Mouse (Mus musculus): Measurements from ENCODE around the gene Pmepa1. TPM values are rescaled to one million over a fixed set of nuclear protein-coding genes. Genes with fewer than 3 reads are reported as not detected.

Pmepa1 gene
- total and polyA plus RNA-seq, 3 experiments: not detected

DNA sequence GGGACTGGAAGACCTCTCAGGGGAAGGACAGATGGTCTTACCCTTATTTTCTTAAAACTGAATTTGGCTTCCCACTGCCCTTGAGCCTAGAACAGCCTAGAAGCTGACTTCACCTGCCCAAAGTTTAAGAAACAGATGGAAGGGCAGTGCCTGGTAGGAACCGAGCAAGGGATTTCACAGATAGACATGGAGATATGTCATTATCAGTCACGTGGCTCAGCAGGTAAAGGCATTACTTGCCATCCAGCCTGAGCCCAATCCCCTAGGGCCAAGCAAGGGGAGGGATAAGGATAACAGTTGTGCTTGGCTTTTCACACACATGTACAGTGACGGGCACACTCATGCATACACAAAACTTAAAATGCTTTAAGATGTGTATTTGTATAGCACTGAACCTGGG lies 8.8 kb downstream of the Pmepa1 start:
- TF ChIP-seq GATA1 (IDR thresholded peaks at IDR 0.05; ENCODE audit: low read depth, low read length) (no peak), NRF1 (IDR thresholded peaks at IDR 0.05; ENCODE audit: insufficient read depth, low read depth, low read length, poor library complexity, severe bottlenecking) (no peak), RCOR1 (IDR thresholded peaks at IDR 0.05; ENCODE audit: low read depth, low read length) (no peak), MAFK (IDR thresholded peaks at IDR 0.05; ENCODE audit: borderline replicate concordance, low read depth, low read length) (no peak), JUND (IDR thresholded peaks at IDR 0.05; ENCODE audit: low read depth, low read length) (no peak), SIN3A (IDR thresholded peaks at IDR 0.05; ENCODE audit: low read length) (no peak), UBTF (IDR thresholded peaks at IDR 0.05; ENCODE audit: borderline replicate concordance, insufficient read depth, low read depth, low read length) (no peak), USF1 (IDR thresholded peaks at IDR 0.05; ENCODE audit: low read depth, low read length) (no peak), CHD1 (IDR thresholded peaks at IDR 0.05; ENCODE audit: low read depth, low read length) (no peak), ZMIZ1 (IDR thresholded peaks at IDR 0.05; ENCODE audit: low read depth, low read length) (no peak)

DNA sequence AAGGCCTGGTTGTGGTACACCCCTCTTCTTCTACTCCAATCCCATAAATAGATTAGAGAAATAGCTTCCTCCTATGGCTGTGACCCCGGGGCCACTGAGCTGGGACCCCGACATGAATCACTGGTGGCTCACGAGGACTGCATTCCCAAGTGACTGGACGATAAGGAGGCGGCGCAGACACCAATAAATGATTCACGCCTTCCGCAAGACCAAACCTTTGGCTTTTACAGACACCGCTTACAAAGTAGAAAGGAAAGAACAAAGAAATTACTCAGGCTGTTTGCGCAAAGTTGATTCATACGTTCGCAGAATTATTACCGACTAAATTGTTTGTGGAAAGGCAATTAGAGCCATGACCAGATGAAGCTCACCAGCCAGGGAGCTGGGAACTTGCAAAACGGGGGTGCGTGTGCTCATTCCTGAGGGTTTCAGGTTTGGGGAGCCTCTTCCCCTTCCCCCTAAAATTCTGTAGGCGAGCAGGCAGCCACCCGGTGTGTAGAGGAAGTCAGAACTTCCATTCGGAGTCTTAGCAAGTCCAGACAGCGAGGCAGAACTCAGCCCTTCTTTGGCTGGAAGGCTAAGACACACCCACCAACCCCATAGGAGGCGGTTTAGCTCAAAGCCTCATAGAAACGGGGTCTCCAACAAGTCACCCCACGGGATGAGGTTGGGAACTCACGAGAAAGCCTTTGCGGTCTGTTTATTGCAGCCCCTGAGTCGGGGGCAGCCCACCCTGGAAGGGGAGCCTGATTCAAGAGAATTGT lies 9.8 kb downstream of the Pmepa1 start:
- no peak overlapping the region for H3K9ac ChIP-seq (ENCODE audit: control insufficient read depth, low read depth, low read length, poor library complexity, severe bottlenecking)
- H3K4me3 ChIP-seq (ENCODE audit: control insufficient read depth in 1 of 2, insufficient read depth in 1 of 2, low read depth in 2 of 2, low read length in 2 of 2): no peak overlapping the region
- H3K36me3 ChIP-seq (ENCODE audit: control insufficient read depth in 1 of 2, insufficient read depth in 2 of 2, low read length in 2 of 2): no peaks in the 10 kb centered on the region
- no peak overlapping the region for H3K27ac ChIP-seq (ENCODE audit: control insufficient read depth, low read depth, low read length)
- H3K79me2 ChIP-seq (ENCODE audit: control insufficient read depth, insufficient read depth, low read length, poor library complexity): no peaks in the 10 kb centered on the region
- no peaks in the 10 kb centered on the region for H3K27me3 ChIP-seq (ENCODE audit: control insufficient read depth in 1 of 2, insufficient read depth in 2 of 2, low read length in 2 of 2)
- no peaks in the 10 kb centered on the region for H3K9me3 ChIP-seq (replicated peaks; ENCODE audit: insufficient read depth, low read length)
- H3K4me1 ChIP-seq (ENCODE audit: control insufficient read depth in 1 of 2, insufficient read depth in 2 of 2, low read length in 2 of 2): no peaks in the 10 kb centered on the region
- DNase-seq (ENCODE audit: low read depth, low spot score): no peak
- TF ChIP-seq GATA1 (IDR thresholded peaks at IDR 0.05; ENCODE audit: low read depth, low read length): no peak

More for the DNA sequence above, 8.8 kb downstream of the Pmepa1 start:
- Histone ChIP-seq H3K27ac (ENCODE audit: control insufficient read depth, low read depth, low read length) (no peak overlapping the region), H3K79me2 (ENCODE audit: control insufficient read depth, insufficient read depth, low read length, poor library complexity) (no peaks in the 10 kb centered on the region), H3K4me3 (ENCODE audit: control insufficient read depth in 1 of 2, insufficient read depth in 1 of 2, low read depth in 2 of 2, low read length in 2 of 2) (no peak overlapping the region), H3K9ac (ENCODE audit: control insufficient read depth, low read depth, low read length, poor library complexity, severe bottlenecking) (no peak overlapping the region), H3K36me3 (ENCODE audit: control insufficient read depth in 1 of 2, insufficient read depth in 2 of 2, low read length in 2 of 2) (no peaks in the 10 kb centered on the region), H3K27me3 (ENCODE audit: control insufficient read depth in 1 of 2, insufficient read depth in 2 of 2, low read length in 2 of 2) (no peaks in the 10 kb centered on the region; a peak in 1 of 4 replicates), H3K9me3 (replicated peaks; ENCODE audit: insufficient read depth, low read length) (no peaks in the 10 kb centered on the region), H3K4me1 (ENCODE audit: control insufficient read depth in 1 of 2, insufficient read depth in 2 of 2, low read length in 2 of 2) (no peaks in the 10 kb centered on the region)
- no peak for DNase-seq (ENCODE audit: low read depth, low spot score)

DNA sequence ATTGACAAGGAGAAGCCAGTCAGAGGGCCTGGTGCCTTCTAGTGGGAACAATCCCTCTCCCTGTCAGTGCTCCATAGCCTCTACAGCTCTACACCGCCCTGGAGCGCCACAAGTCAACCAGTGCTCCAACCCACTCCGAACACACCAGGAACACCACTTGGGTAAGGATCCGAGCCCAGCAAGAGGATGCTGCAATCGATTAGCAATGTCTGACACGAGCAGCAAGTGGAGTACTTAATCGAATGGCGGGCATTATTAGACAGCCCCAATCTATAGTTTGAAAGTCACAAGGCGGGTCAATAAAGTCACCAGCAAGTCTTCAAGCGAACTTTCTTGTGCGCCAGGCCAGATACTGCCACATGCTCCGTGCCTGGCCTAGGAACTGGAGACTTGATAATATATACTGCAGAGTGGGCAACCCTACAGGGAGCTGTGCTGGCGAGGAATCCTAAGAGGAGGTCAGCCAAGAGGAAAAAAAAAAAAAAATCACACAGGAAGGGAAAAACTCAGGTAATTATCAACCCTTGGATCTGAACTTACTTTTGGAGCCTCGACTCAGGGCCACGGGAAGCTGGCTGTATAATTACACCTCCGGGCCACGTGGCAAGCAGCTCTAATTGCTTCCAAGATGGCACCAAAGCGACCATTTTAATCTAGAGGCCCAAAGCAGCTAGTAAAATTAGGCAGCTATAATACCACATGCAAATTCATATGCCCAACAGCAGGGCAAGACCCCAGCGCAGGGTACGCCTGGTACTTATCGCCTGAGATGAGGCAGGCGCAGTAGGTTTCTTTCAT lies 10.7 kb downstream of the Pmepa1 start:
- Histone ChIP-seq H3K9me3 (replicated peaks; ENCODE audit: insufficient read depth, low read length) (no peaks in the 10 kb centered on the region), H3K4me1 (ENCODE audit: control insufficient read depth in 1 of 2, insufficient read depth in 2 of 2, low read length in 2 of 2) (no peaks in the 10 kb centered on the region), H3K4me3 (ENCODE audit: control insufficient read depth in 1 of 2, insufficient read depth in 1 of 2, low read depth in 2 of 2, low read length in 2 of 2) (no peak overlapping the region), H3K79me2 (ENCODE audit: control insufficient read depth, insufficient read depth, low read length, poor library complexity) (no peaks in the 10 kb centered on the region), H3K27me3 (ENCODE audit: control insufficient read depth in 1 of 2, insufficient read depth in 2 of 2, low read length in 2 of 2) (no peaks in the 10 kb centered on the region), H3K9ac (ENCODE audit: control insufficient read depth, low read depth, low read length, poor library complexity, severe bottlenecking) (no peak overlapping the region), H3K27ac (ENCODE audit: control insufficient read depth, low read depth, low read length) (no peak overlapping the region), H3K36me3 (ENCODE audit: control insufficient read depth in 1 of 2, insufficient read depth in 2 of 2, low read length in 2 of 2) (no peaks in the 10 kb centered on the region)
- DNase-seq (ENCODE audit: low read depth, low spot score): no peak
- TF ChIP-seq ETS1 (IDR thresholded peaks at IDR 0.05; ENCODE audit: low read depth, low read length): no peak
- no peak for TF ChIP-seq BHLHE40 (IDR thresholded peaks at IDR 0.05; ENCODE audit: borderline replicate concordance, low read depth, low read length)
- TF ChIP-seq POLR2AphosphoS2 (IDR thresholded peaks at IDR 0.05; ENCODE audit: low read length): no peak
- TF ChIP-seq ELF1 (IDR thresholded peaks at IDR 0.05; ENCODE audit: low read depth, low read length): no peak
- TF ChIP-seq MYC (IDR thresholded peaks at IDR 0.05; ENCODE audit: low read depth, low read length): no peak

All from MEL (cell line).